Mouse (Mus musculus) mature B cell (primary cell): ENCODE results near the gene Vipr1.

ENCODE experiments used
- in situ Hi-C: fragments of 300-500 bp; cut with MboI; formaldehyde crosslinking; loops from 2 replicates; pipeline ENCODE4 v1.14.3; 2019

Vipr1 gene

GRCm38 (mm10) chr9:121633306-121633705, 9.2 kb upstream of the Vipr1 start:
- in situ Hi-C loops: no loop called here

- in situ Hi-C loops: no loop called here
Measured at GRCm38 (mm10) chr9:121635835-121636576, 6.5 kb upstream of the Vipr1 start.

- in situ Hi-C loops: no loop called here
Measured at GRCm38 (mm10) chr9:121639790-121640189, 2.7 kb upstream of the Vipr1 start.

- in situ Hi-C loops: no loop called here
Measured at GRCm38 (mm10) chr9:121641235-121641915, 1.1 kb upstream of the Vipr1 start.

- in situ Hi-C loops: no loop called here
Measured at GRCm38 (mm10) chr9:121642001-121642400, 515 bp upstream of the Vipr1 start, which contains the start of gene Lyzl4. Lyzl4 (minus strand) TSS chr9:121642096.

GRCm38 (mm10) chr9:121644855-121645254, 2.3 kb downstream of the Vipr1 start:
- in situ Hi-C loops: no loop called here

- in situ Hi-C loops: no loop called here
Measured at GRCm38 (mm10) chr9:121647026-121647425, 4.5 kb downstream of the Vipr1 start.

- in situ Hi-C loops: no loop called here
Measured at GRCm38 (mm10) chr9:121653668-121654067, 11.2 kb downstream of the Vipr1 start.

GRCm38 (mm10) chr9:121656322-121656721, 13.8 kb downstream of the Vipr1 start:
- in situ Hi-C loops: no loop called here

GRCm38 (mm10) chr9:121657143-121657542, 14.6 kb downstream of the Vipr1 start:
- in situ Hi-C loops: no loop called here

GRCm38 (mm10) chr9:121658248-121658647, 15.7 kb downstream of the Vipr1 start:
- in situ Hi-C loops: no loop called here

- in situ Hi-C loops: no loop called here
Measured at GRCm38 (mm10) chr9:121659791-121660190, 17.3 kb downstream of the Vipr1 start.

- in situ Hi-C loops: no loop called here
Measured at GRCm38 (mm10) chr9:121663467-121663866, 21.0 kb downstream of the Vipr1 start.

- in situ Hi-C loops: no loop called here
Measured at GRCm38 (mm10) chr9:121664104-121664503, 21.6 kb downstream of the Vipr1 start.

GRCm38 (mm10) chr9:121666957-121667630, 24.6 kb downstream of the Vipr1 start:
- in situ Hi-C loops: no loop called here

- in situ Hi-C loops: no loop called here
Measured at GRCm38 (mm10) chr9:121667822-121668221, 25.3 kb downstream of the Vipr1 start.

- in situ Hi-C loops: no loop called here
Measured at GRCm38 (mm10) chr9:121669348-121669791, 26.9 kb downstream of the Vipr1 start.

- in situ Hi-C loops: no loop called here
Measured at GRCm38 (mm10) chr9:121671300-121671699, 28.8 kb downstream of the Vipr1 start.

- in situ Hi-C loops: no loop called here
Measured at GRCm38 (mm10) chr9:121672311-121672710, 29.8 kb downstream of the Vipr1 start.

- in situ Hi-C loops: no loop called here
Measured at GRCm38 (mm10) chr9:121673716-121674115, 31.2 kb downstream of the Vipr1 start.

GRCm38 (mm10) chr9:121675011-121675410, 32.5 kb downstream of the Vipr1 start:
- in situ Hi-C loops: no loop called here

- in situ Hi-C loops: no loop called here
Measured at GRCm38 (mm10) chr9:121675556-121675955, 33.0 kb downstream of the Vipr1 start.

GRCm38 (mm10) chr9:121677069-121677468, 34.6 kb downstream of the Vipr1 start:
- in situ Hi-C loops: no loop called here
